Mouse (Mus musculus) intestine, embryonic 16.5 days (tissue): ENCODE measurements around the gene Stox2. TPM values are rescaled to one million over a fixed set of nuclear protein-coding genes. Genes with fewer than 3 reads are reported as not detected.

Experiments
- ATAC-seq: fragments of 200-750 bp; cut with Nextera tagmentation; 2 replicates; pipeline ENCODE4 v1.8.0; 2017; ENCODE audit warnings: moderate TSS enrichment, moderate library complexity
- H3K27ac ChIP-seq: fragments of 300-500 bp; sonication (generic); 2 replicates; pipeline ENCODE4 v1.5.1; 2014; ENCODE audit warnings: mild to moderate bottlenecking, low read length
- H3K27me3 ChIP-seq: fragments of 300-500 bp; sonication (generic); replicated peaks from 2 replicates; pipeline ENCODE4 v1.6.1; 2014; ENCODE audit warnings: low read length, control low read depth, mixed read lengths; ENCODE audit not compliant: control insufficient read depth, insufficient read depth
- H3K36me3 ChIP-seq: fragments of 300-500 bp; sonication (generic); 2 replicates; pipeline ENCODE4 v1.6.1; 2014; ENCODE audit warnings: low read length, control low read depth; ENCODE audit not compliant: control insufficient read depth, insufficient read depth
- H3K4me1 ChIP-seq: fragments of 300-500 bp; sonication (generic); 2 replicates; pipeline ENCODE4 v1.6.1; 2014; ENCODE audit warnings: low read length, control low read depth, mixed read lengths; ENCODE audit not compliant: control insufficient read depth, insufficient read depth
- H3K4me2 ChIP-seq: fragments of 300-500 bp; sonication (generic); 2 replicates; pipeline ENCODE4 v1.6.1; 2014; ENCODE audit warnings: low read depth, low read length, control low read depth
- H3K4me3 ChIP-seq: fragments of 300-500 bp; sonication (generic); 2 replicates; pipeline ENCODE4 v1.5.1; 2014; ENCODE audit warnings: mild to moderate bottlenecking, low read length
- H3K9ac ChIP-seq: fragments of 300-500 bp; sonication (generic); 2 replicates; pipeline ENCODE4 v1.6.1; 2014; ENCODE audit warnings: low read depth, low read length
- H3K9me3 ChIP-seq: fragments of 300-500 bp; sonication (generic); 2 replicates; pipeline ENCODE4 v1.6.1; 2016; ENCODE audit warnings: low read length, control low read depth; ENCODE audit not compliant: control insufficient read depth
- WGBS: fragments of 180-500 bp; shearing (Covaris S2); extraction: QIAGEN DNeasy Blood & Tissue Kit; methylation state at CpG from one replicate; pipeline ENCODE4 v1.1.7; 2014; 5-methylcytosine and 5-hydroxymethylcytosine counted together
- polyA plus RNA-seq: library from polyadenylated mRNA; unstranded; fragments of >200 nt; fragmentation: Nextera tagmentation; extraction: Ambion mirVana; gene quantifications from 2 replicates; pipeline ENCODE4 v1.2.1, GENCODE M21; 2015

The Stox2 gene
- polyA plus RNA-seq, 1 experiment from 2014 or later: 4.7 TPM

DNA sequence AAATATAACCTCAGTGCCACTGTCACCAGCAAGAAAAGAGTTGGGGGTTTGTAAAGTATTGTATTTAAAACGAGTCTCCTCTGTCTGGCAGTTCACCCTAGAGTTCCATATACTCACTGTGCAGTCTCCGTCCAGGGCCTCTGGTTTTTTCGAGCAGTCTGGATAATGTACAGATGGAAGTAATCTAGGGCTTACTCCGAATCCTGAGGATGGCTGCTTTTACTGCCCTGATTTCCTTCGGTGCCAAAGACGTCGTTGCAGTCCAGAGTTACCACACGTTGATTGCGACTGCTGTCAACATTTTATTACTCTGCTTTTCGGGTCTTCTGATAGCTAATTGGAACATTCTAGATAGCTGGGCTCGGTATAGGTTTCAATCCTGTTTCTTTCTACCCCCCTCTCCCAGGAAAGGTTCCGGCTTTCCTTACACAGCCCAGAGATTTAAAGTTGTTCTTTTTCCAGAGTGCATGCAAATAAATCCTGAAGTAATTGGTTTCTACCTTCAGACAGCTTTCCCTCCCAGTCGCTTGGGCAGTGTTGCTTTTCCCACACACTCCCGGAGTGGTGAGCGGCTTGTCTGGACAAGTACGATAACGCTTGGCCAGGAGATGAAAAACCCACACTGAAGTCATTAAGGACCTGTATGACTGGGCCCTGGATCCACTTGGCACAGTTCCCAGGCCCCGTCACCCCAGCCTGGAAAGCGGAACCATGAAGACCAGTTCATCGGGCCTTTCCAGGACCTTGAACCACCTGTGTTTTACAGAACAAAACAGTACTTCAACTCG, 94.1 kb downstream of the Stox2 start:
- Histone ChIP-seq H3K27me3 (0 out of 2 replicates have a peak, but pooled peaks cover 2% of the 10 kb centered on the region), H3K36me3 (no peaks in the 10 kb centered on the region), H3K27ac (no peak overlapping the region), H3K4me2 (0 out of 2 replicates have a peak overlapping the region, but pooled peaks have one; percentile 28), H3K9me3 (no peaks in the 10 kb centered on the region), H3K4me1 (peaks cover 14% of the 10 kb centered on the region), H3K4me3 (no peak overlapping the region; the same call in 1 of the 2 replicates), H3K9ac (no peak overlapping the region)
- 33% methylated on average over 21 of the region's 21 CpGs for WGBS
- peak; percentile 77 for ATAC-seq

GRCm38 (mm10) chr8:47349082-47349481, 97.1 kb downstream of the Stox2 start:
- H3K27ac ChIP-seq: no peak overlapping the region
- H3K4me2 ChIP-seq: no peak overlapping the region
- H3K9me3 ChIP-seq: no peaks in the 10 kb centered on the region
- no peak overlapping the region for H3K4me3 ChIP-seq
- H3K36me3 ChIP-seq: no peaks in the 10 kb centered on the region
- no peak overlapping the region for H3K9ac ChIP-seq
- 0 out of 2 replicates have a peak, but pooled peaks cover 2% of the 10 kb centered on the region for H3K27me3 ChIP-seq
- H3K4me1 ChIP-seq: peaks cover 11% of the 10 kb centered on the region
- no peak for ATAC-seq
- 48% methylated on average over 8 of the region's 8 CpGs for WGBS

DNA sequence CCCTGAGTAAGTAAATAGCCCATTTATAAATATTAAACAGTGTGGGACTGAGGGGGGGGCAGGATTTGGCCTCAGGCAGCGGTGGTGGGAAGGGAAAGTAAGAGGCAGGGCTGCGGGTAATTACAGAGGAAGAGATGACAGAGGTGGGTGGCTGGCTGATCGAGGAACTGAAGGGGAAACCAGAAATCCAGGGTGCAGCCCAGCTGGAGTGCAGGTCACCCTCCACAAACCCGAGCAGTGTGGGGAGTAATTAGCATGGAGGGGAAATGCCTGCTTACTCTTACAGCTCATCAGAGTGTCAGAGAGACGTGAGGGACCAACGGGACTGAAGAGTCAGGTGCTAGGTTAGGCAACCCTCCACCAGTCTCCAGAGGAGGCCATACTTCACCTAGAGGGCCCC, 98.4 kb downstream of the Stox2 start:
- H3K4me1 ChIP-seq: peaks cover 11% of the 10 kb centered on the region
- H3K9ac ChIP-seq: no peak overlapping the region
- H3K27me3 ChIP-seq: 0 out of 2 replicates have a peak, but pooled peaks cover 2% of the 10 kb centered on the region
- WGBS: 46% methylated on average over 6 of the region's 6 CpGs
- no peaks in the 10 kb centered on the region for H3K36me3 ChIP-seq
- no peak overlapping the region for H3K27ac ChIP-seq
- ATAC-seq: no peak
- no peak overlapping the region for H3K4me3 ChIP-seq
- H3K4me2 ChIP-seq: no peak overlapping the region
- no peaks in the 10 kb centered on the region for H3K9me3 ChIP-seq

- ATAC-seq: no peak
- no peaks in the 10 kb centered on the region for H3K9me3 ChIP-seq
- WGBS: 89% methylated on average over 9 of the region's 9 CpGs
- H3K9ac ChIP-seq: no peak overlapping the region
- H3K4me3 ChIP-seq: no peak overlapping the region
- no peaks in the 10 kb centered on the region for H3K36me3 ChIP-seq
- H3K4me2 ChIP-seq: no peak overlapping the region
- H3K27ac ChIP-seq: no peak overlapping the region
- peaks cover 7% of the 10 kb centered on the region; the same call in 1 of the 2 replicates for H3K4me1 ChIP-seq
- H3K27me3 ChIP-seq: 0 out of 2 replicates have a peak, but pooled peaks cover 2% of the 10 kb centered on the region
These were observed 100.4 kb downstream of the Stox2 start for GRCm38 (mm10) chr8:47345772-47346103.

- ATAC-seq: no peak
- H3K36me3 ChIP-seq: no peaks in the 10 kb centered on the region
- no peak overlapping the region for H3K27ac ChIP-seq
- no peak overlapping the region for H3K4me3 ChIP-seq
- H3K9ac ChIP-seq: no peak overlapping the region
- H3K4me1 ChIP-seq: peaks cover 7% of the 10 kb centered on the region; the same call in 1 of the 2 replicates
- 0 out of 2 replicates have a peak, but pooled peaks cover 2% of the 10 kb centered on the region for H3K27me3 ChIP-seq
- WGBS: 69% methylated on average over 15 of the region's 15 CpGs
- no peaks in the 10 kb centered on the region for H3K9me3 ChIP-seq
- no peak overlapping the region for H3K4me2 ChIP-seq
These were observed 100.9 kb downstream of the Stox2 start for GRCm38 (mm10) chr8:47345085-47345771.

- Histone ChIP-seq H3K4me1 (peaks cover 12% of the 10 kb centered on the region; the same call in 1 of the 2 replicates), H3K36me3 (no peaks in the 10 kb centered on the region), H3K27ac (no peak overlapping the region), H3K9ac (no peak overlapping the region), H3K4me3 (no peak overlapping the region), H3K27me3 (no peaks in the 10 kb centered on the region), H3K4me2 (peak overlapping the region; percentile 14; the same call in 1 of the 2 replicates), H3K9me3 (no peaks in the 10 kb centered on the region)
- WGBS: 50% methylated on average over 11 of the region's 11 CpGs
- ATAC-seq: peak; percentile 76
These were observed 104.7 kb downstream of the Stox2 start for GRCm38 (mm10) chr8:47341474-47341873.

DNA sequence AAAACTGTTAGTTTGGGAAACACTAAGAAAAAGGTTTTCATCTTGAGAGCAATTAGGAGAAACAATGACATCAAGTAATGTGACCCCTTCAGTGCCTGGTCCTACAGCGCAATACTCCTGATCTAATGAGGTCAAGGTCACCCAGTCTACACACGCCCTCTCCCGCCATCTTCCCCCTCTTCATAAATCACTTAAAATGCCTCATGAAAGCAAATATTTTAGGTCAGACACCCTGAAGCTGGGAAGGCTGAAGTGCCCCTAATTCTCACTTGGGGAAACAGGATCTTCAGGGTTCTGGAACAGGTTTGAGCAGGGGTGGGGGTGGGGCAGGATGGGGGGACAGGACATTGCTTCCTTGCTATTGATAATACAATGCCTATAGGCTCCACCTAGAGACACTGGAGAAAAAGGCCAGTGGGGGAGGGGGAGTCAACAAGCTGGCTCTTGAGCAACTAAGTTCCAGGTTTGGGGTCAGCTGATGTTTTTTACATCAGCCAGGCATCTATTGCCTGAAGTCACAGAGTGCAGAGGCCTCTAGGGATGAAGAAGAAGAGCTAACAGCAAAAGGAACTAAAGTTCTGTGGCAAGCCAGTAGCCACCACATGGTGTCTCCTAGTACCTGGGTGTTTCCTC, 107.4 kb downstream of the Stox2 start:
- peaks cover 15% of the 10 kb centered on the region; the same call in 1 of the 2 replicates for H3K4me1 ChIP-seq
- H3K4me2 ChIP-seq: no peak overlapping the region
- no peak for ATAC-seq
- H3K9me3 ChIP-seq: no peaks in the 10 kb centered on the region
- no peak overlapping the region for H3K4me3 ChIP-seq
- no peak overlapping the region for H3K27ac ChIP-seq
- no peaks in the 10 kb centered on the region for H3K27me3 ChIP-seq
- H3K36me3 ChIP-seq: no peaks in the 10 kb centered on the region
- WGBS: 47% methylated on average over 3 of the region's 3 CpGs
- H3K9ac ChIP-seq: no peak overlapping the region

DNA sequence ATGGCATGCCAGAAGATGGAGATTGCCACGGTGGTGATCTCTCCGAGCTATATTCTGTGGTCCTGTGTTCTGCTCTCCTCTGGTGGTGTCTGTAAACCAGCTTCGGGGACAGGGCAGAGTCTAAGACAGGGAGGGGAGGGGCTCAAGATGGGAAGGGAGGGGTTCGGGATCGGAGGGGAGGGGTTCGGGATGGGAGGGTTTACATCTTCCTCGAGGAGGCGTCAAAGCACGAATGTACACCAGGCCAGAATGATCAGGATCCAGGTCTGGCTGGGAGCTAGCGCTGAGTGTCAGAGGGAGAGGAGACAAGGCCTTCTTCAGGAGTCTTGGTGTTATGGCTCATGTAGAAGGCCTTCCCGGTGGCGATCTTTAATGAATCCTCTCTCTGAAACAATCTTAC, 109.7 kb downstream of the Stox2 start:
- WGBS: 92% methylated on average over 12 of the region's 12 CpGs
- Histone ChIP-seq H3K9me3 (no peaks in the 10 kb centered on the region), H3K27me3 (no peaks in the 10 kb centered on the region)

DNA sequence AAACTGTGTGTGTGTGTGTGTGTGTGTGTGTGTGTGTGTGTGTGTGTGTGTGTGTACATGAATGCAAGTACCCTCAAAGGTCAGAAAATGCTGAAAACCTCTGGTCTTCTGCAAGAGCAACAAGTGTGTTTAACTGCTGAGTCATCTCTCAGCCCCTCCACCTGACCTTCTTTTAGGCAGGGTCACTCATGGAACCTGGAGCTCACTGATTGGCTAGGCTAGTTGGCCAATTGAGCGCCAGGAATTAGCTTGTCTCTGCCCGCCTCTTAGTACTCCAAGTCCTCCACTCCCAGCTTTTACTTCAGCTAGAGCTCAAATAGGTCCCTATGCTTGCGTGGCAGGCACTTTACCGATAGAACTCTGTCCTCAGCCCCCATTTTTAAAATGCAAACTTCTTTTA, 110.2 kb downstream of the Stox2 start:
- Histone ChIP-seq H3K27ac (no peak overlapping the region), H3K27me3 (no peaks in the 10 kb centered on the region), H3K4me3 (no peak overlapping the region), H3K9me3 (no peaks in the 10 kb centered on the region), H3K4me2 (no peak overlapping the region), H3K9ac (no peak overlapping the region), H3K4me1 (peaks cover 8% of the 10 kb centered on the region; the same call in 1 of the 2 replicates), H3K36me3 (no peaks in the 10 kb centered on the region)
- WGBS: 93% methylated on average over 4 of the region's 4 CpGs
- ATAC-seq: no peak

More for the DNA sequence above, 109.7 kb downstream of the Stox2 start:
- Histone ChIP-seq H3K27ac (no peak overlapping the region), H3K4me1 (peaks cover 11% of the 10 kb centered on the region; the same call in 1 of the 2 replicates), H3K36me3 (no peaks in the 10 kb centered on the region), H3K9ac (no peak overlapping the region), H3K4me2 (no peak overlapping the region), H3K4me3 (no peak overlapping the region)
- no peak for ATAC-seq
